Mouse (Mus musculus) central nervous system, embryonic 14 days (tissue): ENCODE data around the gene Pou2f3. TPM values are rescaled to one million over a fixed set of nuclear protein-coding genes. Genes with fewer than 3 reads are reported as not detected.

Experiments used
- polyA plus RNA-seq: library from polyadenylated mRNA; depleted of rRNA; stranded (reverse); fragments of >200 nt; gene quantifications from 2 replicates; pipeline ENCODE4 v1.2.3, GENCODE M21; 2012; rRNA removed

The Pou2f3 gene
- 0.09 and 0.65 TPM in 2 replicates for polyA plus RNA-seq

GRCm38 (mm10) chr9:43210190-43210682 is at the start of gene Pou2f3:
Gene Pou2f3, minus strand, starts transcription at chr9:43210369.

GRCm38 (mm10) chr9:43239712-43240593 is 29.8 kb upstream of the Pou2f3 start, which contains the start of gene Oaf:
Gene Oaf, minus strand, starts transcription at chr9:43239911.

GRCm38 (mm10) chr9:43116134-43116996 is 93.8 kb downstream of the Pou2f3 start, which contains the start of gene Tmem136:
Gene Tmem136, minus strand, starts transcription at chr9:43116570.

GRCm38 (mm10) chr9:43107187-43107517 is 103.0 kb downstream of the Pou2f3 start, which contains the start of gene Arhgef12:
Gene Arhgef12, minus strand, starts transcription at chr9:43107239.

Other genes with a start within 250 kb of the Pou2f3 start
- 40.8 and 41.4 TPM in 2 replicates for gene Arhgef12, start 103.1 kb downstream of the Pou2f3 start, polyA plus RNA-seq
- gene Tmem136, start 93.8 kb downstream of the Pou2f3 start, polyA plus RNA-seq = 25.5 and 26.7 TPM in 2 replicates
- 16.2 and 41.9 TPM in 2 replicates for gene Oaf, start 29.5 kb upstream of the Pou2f3 start, polyA plus RNA-seq
- 0.27 and 4.8 TPM in 2 replicates for gene Trim29, start 100.5 kb upstream of the Pou2f3 start, polyA plus RNA-seq